Mouse (Mus musculus): ENCODE data around the gene Plcb2. TPM values are rescaled to one million over a fixed set of nuclear protein-coding genes. Genes with fewer than 3 reads are reported as not detected.

Gene Plcb2
- polyA plus RNA-seq, 1 experiment from 2014 or later: 0.36 TPM

DNA sequence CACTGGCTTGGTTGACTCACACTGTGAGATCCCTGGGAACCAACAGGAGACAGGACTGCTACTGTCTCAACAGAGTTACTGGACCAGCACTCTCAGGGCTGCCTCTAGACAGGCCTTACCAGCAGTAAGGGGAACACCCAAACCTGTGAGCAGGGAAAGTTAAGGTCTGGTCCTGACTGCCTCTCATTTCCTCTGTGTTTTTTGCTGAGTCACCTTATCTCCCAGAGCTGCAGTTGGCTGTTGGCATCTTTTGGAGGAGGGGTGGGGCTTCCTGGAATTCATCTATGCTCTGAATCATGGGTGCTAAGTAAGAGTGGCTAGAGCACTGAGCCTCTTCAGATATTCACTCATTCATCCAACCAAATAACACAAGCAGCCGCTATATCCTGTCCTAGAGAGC is 69.2 kb downstream of the Plcb2 start:
- Histone ChIP-seq H3K9ac (no peak overlapping the region), H3K27me3 (peaks cover 20% of the 10 kb centered on the region), H3K27ac (no peak overlapping the region), H3K9me3 (no peaks in the 10 kb centered on the region), H3K4me2 (no peak overlapping the region), H3K4me1 (peaks cover 32% of the 10 kb centered on the region), H3K36me3 (replicated peaks) (no peaks in the 10 kb centered on the region), H3K4me3 (replicated peaks) (no peak overlapping the region)
- no peak for ATAC-seq (ENCODE audit: low FRiP score)
- WGBS: 71% methylated on average over 1 of the region's 1 CpGs

DNA sequence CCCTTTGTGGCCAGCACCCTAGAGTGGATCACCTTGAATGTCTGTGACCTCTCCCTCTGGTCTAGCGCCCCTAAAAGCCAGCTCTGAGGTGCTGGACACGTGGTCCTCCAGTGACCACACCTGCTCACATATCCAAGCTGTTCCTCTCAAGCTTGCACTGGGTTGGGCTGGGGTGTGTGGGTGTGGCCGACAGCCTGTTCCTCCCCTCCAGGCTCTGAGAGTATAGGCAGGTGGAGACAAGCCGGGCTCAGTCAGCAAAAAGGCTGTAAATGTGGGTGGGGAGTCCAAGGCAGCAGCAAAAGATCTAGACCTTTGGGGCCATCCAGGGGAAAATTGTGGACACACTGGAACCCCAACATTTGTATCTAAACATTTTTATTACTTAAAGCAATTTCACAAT is 69.8 kb downstream of the Plcb2 start:
- Histone ChIP-seq H3K27me3 (peaks cover 14% of the 10 kb centered on the region), H3K9me3 (no peaks in the 10 kb centered on the region), H3K9ac (no peak overlapping the region), H3K4me2 (no peak overlapping the region), H3K27ac (no peak overlapping the region), H3K36me3 (replicated peaks) (no peaks in the 10 kb centered on the region), H3K4me3 (replicated peaks) (no peak overlapping the region), H3K4me1 (peaks cover 29% of the 10 kb centered on the region)
- 36% methylated on average over 4 of the region's 4 CpGs for WGBS
- ATAC-seq (ENCODE audit: low FRiP score): no peak

Other genes with a start within 250 kb of the Plcb2 start
- gene Srp14, start 248.7 kb downstream of the Plcb2 start, polyA plus RNA-seq (2016; fragmentation: Nextera tagmentation; extraction: Ambion mirVana): 252 and 263 TPM in 2 replicates
- gene Bmf, start 178.8 kb downstream of the Plcb2 start, polyA plus RNA-seq (2016; fragmentation: Nextera tagmentation; extraction: Ambion mirVana): 2.2 and 3.0 TPM in 2 replicates
- 112 and 126 TPM in 2 replicates for gene Bub1b, start 130.2 kb downstream of the Plcb2 start, polyA plus RNA-seq (2016; fragmentation: Nextera tagmentation; extraction: Ambion mirVana)
- gene Pak6, start 65.1 kb downstream of the Plcb2 start, polyA plus RNA-seq (2016; fragmentation: Nextera tagmentation; extraction: Ambion mirVana): 4.4 and 6.5 TPM in 2 replicates
- gene Ankrd63, start 24.5 kb downstream of the Plcb2 start, polyA plus RNA-seq (2016; fragmentation: Nextera tagmentation; extraction: Ambion mirVana): 0.04 and 0.08 TPM in 2 replicates
- 22.3 and 24.4 TPM in 2 replicates for gene Inafm2, start 17.3 kb upstream of the Plcb2 start, polyA plus RNA-seq (2016; fragmentation: Nextera tagmentation; extraction: Ambion mirVana)
- gene Ccdc9b, start 34.2 kb upstream of the Plcb2 start, polyA plus RNA-seq (2016; fragmentation: Nextera tagmentation; extraction: Ambion mirVana): 2.8 TPM in 2 replicates
- not detected in 2 replicates for gene Phgr1, start 44.3 kb upstream of the Plcb2 start, polyA plus RNA-seq (2016; fragmentation: Nextera tagmentation; extraction: Ambion mirVana)
- gene Disp2, start 51.3 kb upstream of the Plcb2 start, polyA plus RNA-seq (2016; fragmentation: Nextera tagmentation; extraction: Ambion mirVana): 11.5 and 14.1 TPM in 2 replicates
- gene Knstrn, start 85.6 kb upstream of the Plcb2 start, polyA plus RNA-seq (2016; fragmentation: Nextera tagmentation; extraction: Ambion mirVana): 164 and 167 TPM in 2 replicates
- gene Ivd, start 133.5 kb upstream of the Plcb2 start, polyA plus RNA-seq (2016; fragmentation: Nextera tagmentation; extraction: Ambion mirVana): 50.8 and 56.3 TPM in 2 replicates
- gene Bahd1, start 171.9 kb upstream of the Plcb2 start, polyA plus RNA-seq (2016; fragmentation: Nextera tagmentation; extraction: Ambion mirVana): 5.5 TPM in 2 replicates
- 12.9 and 14.7 TPM in 2 replicates for gene Chst14, start 198.1 kb upstream of the Plcb2 start, polyA plus RNA-seq (2016; fragmentation: Nextera tagmentation; extraction: Ambion mirVana)

Measured in forebrain, embryonic 12.5 days (tissue).